Mouse (Mus musculus) T-helper 17 cell (primary cell): ENCODE measurements at regions not wholly inside any gene's neighbourhood (a gene's known extent, or its start where the extent isn't known, plus 50 kb on each side); places are given as distances from the start of the nearest gene placed in this dataset.
"Not testable (repeated sequence)": the region's sequence is repeated elsewhere in the genome, so short reads cannot be mapped to it uniquely, and the experiment has no call there.

Source experiments
- in situ Hi-C, 2 experiments: fragments of 300-600 bp; cut with MboI, MseI; formaldehyde crosslinking; loops; 1 replicate in 1 of 2; 2 replicates in 1 of 2; pipeline ENCODE4 v1.15.1; 2025; ENCODE audit warnings: high pct_unique_total_duplicates in 2 of 2

DNA sequence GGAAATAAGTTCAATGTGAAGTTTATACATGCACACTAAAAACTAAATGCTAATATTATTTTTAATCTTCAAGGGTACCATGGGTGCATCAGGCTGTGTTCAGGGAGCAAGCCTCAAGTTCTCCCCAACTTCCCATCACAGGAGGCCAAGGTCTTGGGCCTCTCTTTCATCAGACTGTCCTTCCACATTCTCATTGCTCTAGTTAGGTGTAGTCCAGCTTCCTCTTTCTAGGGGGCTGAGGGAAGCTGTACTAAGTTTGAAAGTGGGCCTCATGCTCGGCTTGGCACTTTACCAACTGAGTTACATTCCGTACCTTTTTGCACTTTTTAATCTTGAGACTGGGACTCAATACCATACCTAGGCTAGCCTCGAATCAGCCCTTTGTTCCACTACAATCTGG is 173.3 kb downstream of the Dhx15 start:
- in situ Hi-C loops: no loop called here

DNA sequence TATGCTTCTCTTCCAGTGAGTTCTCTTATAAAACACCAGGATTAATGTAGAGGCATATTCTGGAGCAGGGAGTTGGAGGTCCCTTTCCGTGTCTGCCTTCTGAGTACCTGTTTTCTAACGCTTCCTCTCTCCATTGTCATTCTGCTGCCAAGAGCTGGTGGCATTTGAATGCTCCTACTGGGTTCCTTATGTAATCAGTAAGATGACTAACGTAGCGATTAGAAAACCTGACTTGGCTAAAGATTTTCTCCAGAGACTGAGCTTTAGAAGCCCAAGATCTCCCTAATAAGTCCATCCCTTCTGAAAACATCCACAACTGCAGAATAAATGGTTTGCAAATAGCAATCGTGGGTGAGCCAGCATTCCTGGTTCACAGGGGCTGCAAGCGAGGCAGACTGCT is 174.5 kb downstream of the Dhx15 start:
- in situ Hi-C loops: no loop called here

GRCm38 (mm10) chr5:52010426-52010825 is 179.9 kb downstream of the Dhx15 start:
- in situ Hi-C loops: no loop called here

DNA sequence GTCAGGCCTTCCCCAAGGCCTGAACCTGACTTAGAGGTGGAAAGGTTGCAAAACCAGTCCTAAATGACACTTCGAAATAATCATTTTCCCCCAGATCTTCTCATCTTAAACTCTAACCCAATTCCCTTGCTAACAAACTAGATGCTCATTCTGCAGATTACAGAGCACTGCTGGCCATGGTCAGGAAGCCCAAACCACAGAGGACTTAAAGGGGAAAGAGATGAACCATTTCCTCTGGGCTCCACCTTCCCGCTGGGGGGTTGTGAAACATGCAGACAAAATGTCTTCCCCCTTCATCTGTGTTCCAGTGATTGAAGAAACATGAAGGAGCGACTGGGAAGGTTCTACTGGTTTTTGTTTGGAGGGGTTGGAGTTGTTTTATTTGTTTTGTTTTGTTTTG is 181.4 kb downstream of the Dhx15 start:
- in situ Hi-C loops: loop anchor here in 1 of 2 experiments (5.0 kb wide), 1 partner anchor 37 kb away; no protein-coding TSS in a partner anchor

DNA sequence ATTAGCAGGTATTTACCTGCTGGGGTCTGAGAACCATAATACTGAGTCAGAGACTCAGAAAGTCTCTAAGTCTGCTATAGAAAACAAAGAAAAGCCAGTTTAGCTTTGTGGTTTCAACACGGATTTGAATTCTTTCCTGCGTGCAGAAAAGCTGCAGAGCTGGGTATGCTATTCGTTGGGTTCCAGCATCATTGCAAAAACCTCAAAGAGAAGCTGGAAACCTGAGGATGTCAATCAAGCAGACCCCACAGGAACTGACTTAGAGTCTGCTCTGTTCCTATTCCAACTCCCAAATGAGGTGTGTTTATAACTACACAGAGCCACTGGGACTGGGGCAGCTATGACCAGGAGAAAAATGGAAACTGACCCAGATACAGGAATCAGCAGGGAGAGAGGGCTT is 183.5 kb downstream of the Dhx15 start:
- in situ Hi-C loops: loop anchor here in 1 of 2 experiments (5.0 kb wide), 1 partner anchor 35 kb away; no protein-coding TSS in a partner anchor

- in situ Hi-C loops: no loop called here
These were observed 199.3 kb downstream of the Dhx15 start for GRCm38 (mm10) chr5:51990847-51991610.

GRCm38 (mm10) chr5:51989396-51989795 is 200.9 kb downstream of the Dhx15 start:
- in situ Hi-C loops: no loop called here

DNA sequence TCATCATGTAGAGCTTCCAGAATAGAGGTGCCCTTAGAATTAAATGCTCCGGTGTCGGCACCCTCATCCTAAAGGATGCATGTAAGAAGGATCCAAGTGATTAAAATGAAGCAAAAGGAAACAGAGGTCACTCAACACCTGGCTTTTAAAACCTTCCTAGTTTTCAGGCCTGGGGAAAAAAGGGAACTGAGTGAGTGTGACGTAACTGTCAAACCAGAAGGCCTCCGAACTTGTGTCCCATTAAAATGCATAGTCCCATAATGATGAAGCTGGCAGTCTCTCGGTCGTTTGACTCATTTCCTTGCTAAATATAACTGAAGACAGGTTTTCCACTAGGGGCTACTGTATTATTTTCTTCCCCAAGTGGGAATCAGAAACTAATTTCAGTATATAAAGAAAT is 201.4 kb downstream of the Dhx15 start:
- in situ Hi-C loops: no loop called here

- in situ Hi-C loops: no loop called here
These were observed 205.3 kb downstream of the Dhx15 start for GRCm38 (mm10) chr5:51984966-51985365.

- in situ Hi-C loops: no loop called here
These were observed 207.5 kb downstream of the Dhx15 start for GRCm38 (mm10) chr5:51982780-51983179.

DNA sequence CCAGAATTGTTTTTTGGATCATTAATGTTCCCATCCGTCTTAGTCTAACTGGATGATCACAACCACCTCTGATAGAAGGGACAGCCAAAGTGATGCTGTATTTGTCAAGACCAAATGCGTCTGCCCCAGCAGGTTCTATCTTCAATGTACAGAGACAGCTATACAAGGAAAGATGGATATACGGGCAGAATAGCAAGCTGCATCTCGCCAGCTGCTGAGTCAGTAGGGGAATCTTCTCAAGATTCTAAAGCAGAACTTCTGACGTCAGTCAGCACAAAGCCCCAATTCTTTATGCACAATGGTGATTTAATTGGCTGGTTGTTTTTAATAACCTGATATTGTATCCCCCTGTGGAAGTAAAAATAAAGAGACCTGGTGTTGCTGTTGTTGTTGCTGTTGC is 209.4 kb downstream of the Dhx15 start:
- in situ Hi-C loops: no loop called here

DNA sequence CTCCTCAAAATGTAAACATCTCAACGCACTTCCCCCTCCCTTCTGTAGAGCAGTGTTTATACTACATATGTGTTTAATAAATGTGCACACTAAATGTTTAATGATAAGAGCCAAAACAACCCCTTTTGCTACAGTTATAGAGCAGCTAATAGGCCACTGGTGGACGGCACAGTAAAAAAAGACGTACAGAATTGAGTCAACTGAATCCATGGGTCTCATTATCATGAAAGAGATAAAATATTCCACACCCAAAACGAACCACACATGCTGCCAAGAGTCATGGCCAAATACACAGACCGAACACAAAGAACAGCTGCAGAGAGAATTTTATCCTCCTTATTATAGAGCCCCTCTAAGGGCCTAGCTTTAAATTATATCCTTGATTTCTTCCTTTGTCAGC is 237.8 kb downstream of the Dhx15 start:
- in situ Hi-C loops: no loop called here

- in situ Hi-C loops: no loop called here
These were observed 240.3 kb downstream of the Dhx15 start for GRCm38 (mm10) chr5:51949996-51950395.

DNA sequence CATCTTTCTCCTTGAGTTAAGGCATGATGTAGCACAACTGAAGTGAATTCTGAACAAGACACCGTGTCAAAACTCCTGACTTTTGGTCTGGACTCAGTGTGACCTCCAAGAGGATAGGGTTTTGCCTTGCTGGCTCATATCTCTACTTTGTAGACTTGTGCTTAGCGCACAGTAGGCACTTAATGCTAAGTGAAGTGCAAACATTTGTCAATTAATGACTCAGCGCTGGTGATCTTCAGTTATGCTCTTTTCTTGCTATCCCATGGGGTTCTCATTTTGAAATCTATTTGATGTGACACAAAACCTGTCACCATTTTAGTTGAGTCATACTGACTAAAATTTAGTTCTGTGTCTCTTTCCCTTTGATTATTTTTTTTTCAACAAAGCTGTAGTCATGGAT is 244.3 kb downstream of the Dhx15 start:
- in situ Hi-C loops: no loop called here

GRCm38 (mm10) chr5:51941925-51942291 is 248.4 kb downstream of the Dhx15 start:
- in situ Hi-C loops: not testable (repeated sequence)

DNA sequence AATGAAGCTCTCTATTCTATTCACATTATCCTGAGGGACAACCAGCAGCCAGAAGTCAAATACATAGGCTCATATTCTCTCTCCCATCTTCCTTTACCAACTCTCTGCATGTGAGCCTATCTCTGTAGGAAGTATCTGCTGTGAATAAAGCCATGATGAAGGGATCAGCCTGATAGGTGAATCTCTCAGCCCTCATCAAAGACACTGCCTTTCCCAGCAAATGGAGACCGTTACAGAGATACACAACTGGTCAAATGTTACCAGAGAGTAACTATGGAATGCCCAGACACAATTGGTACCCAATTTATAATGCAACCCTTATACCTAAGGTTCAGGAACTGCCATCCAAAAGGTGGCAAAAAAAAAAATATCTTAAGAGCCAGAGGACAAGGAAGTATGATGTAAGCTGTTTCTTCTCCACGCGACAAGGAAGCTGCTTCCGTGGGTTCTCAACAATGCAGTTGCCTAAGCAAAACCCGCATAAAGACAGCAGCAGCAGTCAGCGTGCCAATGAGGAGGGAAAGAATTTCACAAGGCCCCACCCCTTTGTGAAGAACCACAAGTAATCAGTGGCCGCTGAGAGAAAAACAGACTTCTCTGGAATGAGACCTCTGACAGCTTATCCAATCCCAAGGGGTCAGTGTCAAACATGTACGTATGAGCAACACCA is 248.9 kb downstream of the Dhx15 start:
- in situ Hi-C loops: no loop called here

- in situ Hi-C loops: no loop called here
These were observed 251.5 kb downstream of the Dhx15 start for GRCm38 (mm10) chr5:51938845-51939244.

DNA sequence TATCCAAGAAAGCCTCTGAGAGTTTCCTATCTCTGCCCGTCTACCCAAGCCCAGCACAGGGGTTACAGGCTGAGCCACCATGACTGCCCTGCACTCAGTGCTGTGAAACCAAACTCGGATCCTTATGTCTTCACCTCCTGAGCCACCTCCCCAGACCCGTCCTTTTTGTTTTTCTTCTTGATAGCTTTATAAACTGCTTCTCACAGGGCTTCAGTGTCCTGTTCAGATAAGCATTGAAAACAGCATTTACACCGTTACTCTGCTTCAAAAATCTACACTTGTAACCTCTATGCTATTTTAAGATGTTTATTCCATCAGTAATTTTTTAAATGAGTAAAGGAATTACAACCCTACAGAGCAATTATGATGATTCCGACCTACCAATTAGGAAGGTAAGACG is 253.0 kb downstream of the Dhx15 start:
- in situ Hi-C loops: no loop called here

DNA sequence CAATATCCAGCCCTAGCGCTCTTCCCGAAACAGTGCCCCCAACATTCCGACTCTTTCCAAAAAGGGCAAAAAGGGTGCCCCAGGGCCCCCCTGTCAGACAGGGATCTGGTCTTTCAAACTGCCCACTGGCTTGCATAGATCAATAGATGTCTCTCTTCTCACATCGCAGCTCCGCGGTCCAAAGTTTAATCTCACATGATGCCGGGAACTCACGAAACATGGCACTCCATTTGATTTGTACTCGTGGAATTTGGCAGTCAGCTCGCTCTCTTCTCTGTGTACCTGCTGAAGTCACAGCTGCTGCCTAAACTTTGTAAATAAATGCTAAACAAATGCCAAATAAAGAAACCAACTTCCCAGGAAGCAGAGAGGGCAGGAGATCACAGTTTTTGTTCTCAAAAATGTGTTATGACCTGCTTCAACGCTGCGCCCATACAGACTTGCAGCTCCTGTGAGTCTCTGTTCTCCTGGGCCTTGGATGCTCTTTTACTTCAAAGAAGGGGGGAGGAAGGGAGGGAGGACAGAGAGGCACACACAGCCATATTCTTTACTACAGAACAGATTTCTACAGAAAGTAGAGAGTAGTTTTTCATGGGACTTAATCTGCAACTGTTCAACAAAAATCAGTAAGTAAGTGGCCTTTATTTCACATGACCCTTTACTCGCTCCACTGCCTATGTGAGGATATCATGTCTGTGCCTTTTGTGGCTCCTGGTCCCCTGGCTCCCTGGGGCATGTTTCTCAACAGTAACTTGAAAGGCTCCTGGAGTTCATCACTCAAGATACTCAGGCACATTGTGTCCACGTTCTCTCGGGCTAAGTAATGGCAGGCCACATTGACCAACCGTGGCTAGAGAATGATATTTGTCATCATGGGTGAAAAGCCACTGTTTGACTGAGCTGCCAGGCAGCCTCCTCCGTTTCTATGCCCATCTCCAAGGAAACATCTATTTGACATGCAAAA is 254.6 kb downstream of the Dhx15 start:
- in situ Hi-C loops: no loop called here

DNA sequence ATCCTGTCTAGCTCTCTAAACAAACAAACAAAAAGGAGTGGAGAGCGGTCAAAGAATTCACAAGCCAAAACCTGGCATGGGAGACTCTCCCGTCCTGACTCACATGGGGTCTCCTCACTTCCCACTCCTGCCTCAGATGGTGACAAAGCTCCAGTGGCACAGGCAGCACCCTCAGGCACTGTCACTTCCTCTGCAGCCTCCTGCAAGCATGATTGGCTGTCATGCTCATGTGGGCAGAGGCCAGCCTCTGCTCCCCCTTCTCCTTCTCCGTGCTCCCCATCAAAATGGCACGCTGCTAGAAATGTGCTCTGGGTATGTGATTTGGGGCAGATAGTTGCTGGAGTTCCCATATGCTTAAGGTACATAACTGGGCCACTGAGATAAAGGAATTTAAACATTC is 255.4 kb downstream of the Dhx15 start:
- in situ Hi-C loops: no loop called here

GRCm38 (mm10) chr5:51933331-51933730 is 257.0 kb downstream of the Dhx15 start:
- in situ Hi-C loops: no loop called here

GRCm38 (mm10) chr5:51930416-51930815 is 259.9 kb downstream of the Dhx15 start:
- in situ Hi-C loops: no loop called here
